Mouse (Mus musculus): ENCODE results near the gene Tmcc3.

DNA sequence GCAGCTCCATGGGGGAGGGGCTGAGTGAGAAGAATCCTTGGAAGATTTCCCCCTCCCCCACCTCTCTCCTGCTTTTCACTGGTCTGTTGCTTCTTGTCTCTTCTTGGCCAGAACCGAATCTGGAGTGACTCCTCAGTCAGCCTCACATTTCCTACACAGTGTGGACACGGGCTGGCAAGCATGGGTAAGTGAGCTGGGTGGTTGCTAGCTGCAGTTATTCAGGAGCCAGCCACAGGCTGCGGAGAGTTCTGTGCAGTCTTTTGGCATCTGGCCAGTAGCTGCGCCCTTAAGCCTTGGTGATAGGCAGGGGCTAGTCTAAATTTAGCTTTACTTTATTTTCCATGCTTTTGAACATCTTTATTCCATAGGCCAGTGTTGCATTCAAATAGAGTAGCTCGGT lies 18.2 kb downstream of the Tmcc3 start:
- TF ChIP-seq CTCF (IDR thresholded peaks at IDR 0.05) (no peak), EP300 (IDR thresholded peaks at IDR 0.05) (no peak)
